Mouse (Mus musculus): ENCODE results near the gene Grin2d.
A peak's percentile ranks its signal among the peaks of the same experiment; 100 is the strongest.

The Grin2d gene

GRCm38 (mm10) chr7:45805941-45806340 is 72.2 kb downstream of the Grin2d start:
- DNase-seq = no peak

GRCm38 (mm10) chr7:45802551-45802950 is 75.6 kb downstream of the Grin2d start:
- no peak for DNase-seq

- peak; percentile 98 for DNase-seq
Measured at GRCm38 (mm10) chr7:45801348-45801747, 76.8 kb downstream of the Grin2d start.

DNA sequence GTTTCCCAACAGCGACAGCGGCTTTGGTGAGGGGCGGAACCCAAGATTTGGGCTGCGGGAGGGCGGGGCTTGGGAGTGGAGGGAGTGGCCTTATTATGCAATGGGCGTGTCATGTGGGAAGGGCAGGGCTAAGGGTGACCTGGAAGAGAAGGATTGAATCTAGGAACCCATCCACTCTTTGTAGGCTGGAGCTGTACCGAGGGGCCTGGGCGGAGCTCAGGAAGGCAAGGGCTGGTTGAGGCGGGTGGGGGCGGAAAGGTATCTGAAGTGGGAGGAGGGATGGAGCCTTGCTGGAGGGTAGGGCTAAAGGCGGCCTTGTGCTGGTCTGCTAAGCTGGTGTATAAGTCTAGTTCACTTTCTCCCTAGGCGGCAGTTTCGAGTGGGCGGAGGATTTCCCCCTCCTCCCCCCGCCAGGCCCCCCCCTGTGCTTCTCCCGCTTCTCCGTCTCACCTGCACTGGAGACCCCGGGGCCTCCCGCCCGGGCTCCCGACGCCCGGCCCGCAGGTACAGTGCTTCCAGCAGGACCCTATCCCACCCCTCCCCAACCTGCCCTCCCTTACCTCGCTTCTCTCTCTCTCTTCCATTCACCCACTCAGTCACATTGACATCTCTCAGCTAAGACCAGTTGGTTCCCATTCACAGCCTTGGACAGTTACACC is 77.5 kb downstream of the Grin2d start:
- peak; percentile 94 for DNase-seq

DNA sequence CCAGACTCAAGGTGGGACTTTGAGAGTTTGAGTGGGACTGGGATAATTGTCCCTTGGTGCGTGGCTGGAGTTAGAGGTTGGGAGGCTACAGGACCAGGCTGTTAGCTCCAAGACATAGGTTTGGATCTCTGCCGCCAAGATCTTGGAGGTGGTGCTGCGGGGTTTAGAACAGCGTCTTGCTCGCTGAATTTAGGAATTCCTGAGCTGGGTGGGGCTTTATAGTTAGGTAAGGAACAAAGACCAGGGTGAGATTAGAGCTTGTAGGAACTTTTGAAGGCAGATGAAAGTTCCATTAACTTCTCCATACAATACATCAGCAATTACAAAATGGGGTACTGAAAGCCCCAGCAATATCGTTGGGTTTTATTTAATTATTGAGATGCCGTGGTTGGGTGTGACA is 78.2 kb downstream of the Grin2d start:
- peak; percentile 85 for DNase-seq

- no peak for DNase-seq
Measured at GRCm38 (mm10) chr7:45798931-45799330, 79.2 kb downstream of the Grin2d start.

DNA sequence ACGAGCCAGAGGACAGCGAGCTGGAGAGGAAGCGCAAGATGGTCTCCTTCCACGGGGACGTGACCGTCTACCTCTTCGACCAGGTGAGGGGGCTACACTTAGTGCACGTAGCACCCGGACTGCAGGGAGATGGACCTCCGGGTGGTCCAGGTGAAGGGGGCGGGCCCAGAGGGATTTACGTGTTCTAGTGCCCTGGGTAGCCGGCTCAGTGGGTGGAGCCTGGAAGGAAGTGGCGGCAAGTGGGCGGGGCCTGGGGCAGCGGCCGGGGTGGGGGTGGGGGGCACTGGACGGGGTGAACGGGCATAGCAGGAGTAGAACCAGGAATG is 79.7 kb downstream of the Grin2d start:
- peak; percentile 90 for DNase-seq

DNA sequence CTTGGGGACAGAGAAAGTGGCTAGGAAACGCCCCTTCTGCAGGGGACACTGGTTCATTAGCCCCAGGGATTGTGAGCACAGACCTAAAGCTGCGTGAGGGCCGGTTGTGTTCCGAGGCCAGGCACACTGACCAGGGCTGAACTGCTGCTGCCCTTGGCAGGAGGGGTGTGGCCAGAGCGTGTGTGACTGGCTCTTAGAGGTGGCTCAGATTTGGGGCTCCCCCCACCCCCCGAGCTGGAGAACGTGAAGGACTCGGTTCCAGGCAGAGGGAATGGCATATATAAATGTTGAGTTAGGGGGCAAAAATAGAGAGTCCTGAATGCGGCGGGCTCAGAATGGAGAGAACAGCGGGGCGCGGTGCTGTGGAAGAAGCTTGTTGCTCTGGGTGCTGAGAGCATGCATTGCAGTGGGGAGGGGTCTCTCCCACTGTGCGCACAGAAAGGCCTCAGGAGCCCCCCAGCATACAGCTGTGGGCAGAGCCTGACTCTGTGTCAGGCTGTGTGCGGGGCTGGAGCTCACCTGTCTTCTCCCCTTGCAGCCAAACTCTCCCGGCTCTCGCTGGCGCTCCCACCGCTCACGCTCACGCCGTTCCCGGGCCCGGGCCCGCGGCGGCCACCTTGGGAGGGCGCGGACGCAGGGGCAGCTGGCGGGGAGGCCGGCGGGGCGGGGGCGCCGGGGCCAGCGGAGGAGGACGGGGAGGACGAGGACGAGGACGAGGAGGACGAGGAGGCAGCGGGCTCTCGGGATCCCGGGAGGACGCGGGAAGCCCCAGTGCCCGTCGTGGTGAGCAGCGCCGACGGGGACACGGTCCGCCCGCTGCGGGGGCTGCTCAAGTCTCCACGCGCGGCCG is 80.3 kb downstream of the Grin2d start:
- peak; percentile 84 for DNase-seq

- peak; percentile 81 for DNase-seq
Measured at GRCm38 (mm10) chr7:45796950-45797349, 81.2 kb downstream of the Grin2d start.

GRCm38 (mm10) chr7:45794971-45795370 is 83.2 kb downstream of the Grin2d start:
- DNase-seq = peak; percentile 91

DNA sequence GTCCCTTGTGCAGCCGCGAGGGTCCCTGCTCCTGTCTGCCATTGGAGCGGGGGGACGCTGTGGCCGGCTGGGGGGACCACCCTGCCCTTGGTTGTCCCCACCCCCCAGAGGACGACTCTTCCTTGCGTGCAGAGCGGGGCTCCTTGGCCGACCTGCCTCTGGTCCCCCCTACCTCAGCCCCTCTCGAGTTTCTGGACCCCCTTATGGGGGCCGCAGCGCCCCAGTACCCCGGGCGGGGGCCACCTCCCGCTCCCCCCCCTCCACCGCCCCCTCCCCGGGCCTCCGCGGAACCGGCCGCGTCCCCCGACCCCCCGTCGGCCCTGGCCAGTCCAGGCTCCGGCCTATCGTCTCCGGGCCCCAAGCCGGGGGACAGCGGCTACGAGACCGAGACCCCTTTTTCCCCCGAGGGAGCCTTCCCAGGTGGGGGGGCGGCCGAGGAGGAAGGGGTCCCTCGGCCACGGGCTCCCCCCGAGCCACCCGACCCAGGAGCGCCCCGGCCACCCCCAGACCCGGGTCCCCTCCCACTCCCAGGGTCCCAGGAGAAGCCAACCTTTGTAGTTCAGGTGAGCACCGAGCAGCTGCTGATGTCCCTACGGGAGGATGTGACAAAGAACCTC is 84.1 kb downstream of the Grin2d start:
- peak; percentile 88 for DNase-seq

- peak; percentile 80 for DNase-seq
Measured at GRCm38 (mm10) chr7:45793240-45793639, 84.9 kb downstream of the Grin2d start.

- no peak for DNase-seq
Measured at GRCm38 (mm10) chr7:45791756-45792490, 86.3 kb downstream of the Grin2d start.

DNA sequence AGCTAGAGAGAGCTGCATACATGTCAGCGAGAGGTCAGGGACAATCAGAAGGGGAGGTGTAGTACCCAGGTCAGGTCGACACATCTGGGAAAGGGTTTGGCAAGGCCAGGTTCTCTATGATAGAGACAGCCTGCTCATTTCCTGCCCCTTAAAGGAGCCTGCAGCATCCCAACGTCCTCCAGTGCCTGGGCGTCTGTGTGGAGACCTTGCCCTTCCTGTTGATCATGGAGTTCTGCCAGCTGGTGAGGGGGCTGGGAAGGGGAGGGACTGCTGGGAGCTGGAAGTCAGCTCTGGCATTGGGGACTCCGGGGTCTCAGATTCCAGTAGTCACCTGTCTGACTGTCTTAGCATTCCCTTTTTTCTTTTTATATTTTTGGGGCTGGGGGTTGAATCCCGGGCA is 87.5 kb downstream of the Grin2d start:
- peak; percentile 81 for DNase-seq

GRCm38 (mm10) chr7:45787642-45788041 is 90.5 kb downstream of the Grin2d start:
- peak; percentile 79 for DNase-seq

DNA sequence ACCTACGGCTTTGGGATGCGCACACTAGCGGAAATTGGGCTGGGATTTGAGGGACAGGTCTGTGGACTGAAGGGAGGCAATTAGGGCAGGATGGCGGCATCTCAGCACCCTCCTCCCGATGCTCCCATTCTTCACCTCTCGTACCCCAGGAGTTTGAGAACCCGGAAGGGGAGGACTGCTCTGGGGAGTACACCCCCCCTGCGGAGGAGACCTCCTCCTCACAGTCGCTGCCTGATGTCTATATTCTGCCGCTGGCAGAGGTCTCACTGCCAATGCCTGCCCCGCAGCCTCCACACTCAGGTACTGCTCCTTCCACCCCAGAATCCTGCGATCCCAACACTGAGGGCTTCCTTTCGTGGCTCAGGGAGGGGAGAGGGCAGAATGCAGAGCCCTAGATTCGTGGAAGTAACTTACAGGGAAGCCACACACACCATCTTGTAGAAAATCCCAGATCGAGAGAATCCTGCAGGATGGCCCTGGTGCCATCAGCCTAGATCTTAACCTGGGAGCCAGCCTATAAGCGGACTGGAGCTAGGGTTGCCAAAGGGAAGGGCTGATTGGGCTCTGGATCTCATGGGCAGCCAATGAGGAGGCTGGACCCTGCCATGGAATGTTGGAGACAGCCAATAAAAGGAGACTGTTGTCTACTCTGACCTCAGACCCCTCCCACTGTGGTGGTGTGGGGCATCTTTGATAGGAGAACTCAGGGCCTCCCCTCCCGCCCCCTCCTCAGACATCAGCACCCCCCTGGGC is 91.3 kb downstream of the Grin2d start:
- DNase-seq = peak; percentile 83

- DNase-seq = peak; percentile 87
Measured at GRCm38 (mm10) chr7:45786136-45786578, 92.0 kb downstream of the Grin2d start.

DNA sequence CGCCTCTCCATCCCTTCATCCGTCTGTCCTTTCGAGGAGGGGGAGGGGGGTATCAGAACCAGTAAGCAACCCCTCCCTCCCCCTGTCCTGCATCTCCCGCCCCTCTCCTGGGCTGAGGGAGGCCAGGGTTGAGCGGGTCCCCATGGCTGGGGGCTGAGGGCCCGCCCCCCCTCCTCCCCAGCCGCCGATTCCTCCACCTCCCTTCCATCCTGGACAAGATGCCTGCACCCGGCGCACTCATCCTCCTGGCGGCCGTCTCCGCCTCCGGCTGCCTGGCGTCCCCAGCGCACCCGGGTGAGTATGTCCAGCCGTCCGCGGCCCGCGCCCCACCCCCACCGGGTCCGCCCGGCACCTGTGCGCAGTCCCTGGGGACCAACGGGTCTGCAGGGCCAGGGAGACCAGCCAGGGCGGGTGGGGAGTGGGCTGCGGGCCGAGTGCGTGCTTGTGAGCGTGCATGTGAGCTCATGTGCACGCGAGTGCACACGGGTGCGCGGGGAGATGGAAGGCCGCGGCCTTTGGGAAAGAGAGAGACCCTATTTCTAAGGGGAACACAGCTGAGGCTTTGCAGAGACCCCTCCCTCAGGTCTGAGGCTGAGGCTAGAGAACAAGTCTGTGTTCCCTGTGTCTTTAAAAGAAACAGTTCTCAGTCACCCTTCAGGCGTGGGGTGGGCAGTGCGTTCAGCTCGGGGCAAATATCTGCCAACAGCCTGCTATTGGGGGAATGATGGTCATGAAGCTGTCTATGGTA is 92.6 kb downstream of the Grin2d start:
- DNase-seq = peak; percentile 89

DNA sequence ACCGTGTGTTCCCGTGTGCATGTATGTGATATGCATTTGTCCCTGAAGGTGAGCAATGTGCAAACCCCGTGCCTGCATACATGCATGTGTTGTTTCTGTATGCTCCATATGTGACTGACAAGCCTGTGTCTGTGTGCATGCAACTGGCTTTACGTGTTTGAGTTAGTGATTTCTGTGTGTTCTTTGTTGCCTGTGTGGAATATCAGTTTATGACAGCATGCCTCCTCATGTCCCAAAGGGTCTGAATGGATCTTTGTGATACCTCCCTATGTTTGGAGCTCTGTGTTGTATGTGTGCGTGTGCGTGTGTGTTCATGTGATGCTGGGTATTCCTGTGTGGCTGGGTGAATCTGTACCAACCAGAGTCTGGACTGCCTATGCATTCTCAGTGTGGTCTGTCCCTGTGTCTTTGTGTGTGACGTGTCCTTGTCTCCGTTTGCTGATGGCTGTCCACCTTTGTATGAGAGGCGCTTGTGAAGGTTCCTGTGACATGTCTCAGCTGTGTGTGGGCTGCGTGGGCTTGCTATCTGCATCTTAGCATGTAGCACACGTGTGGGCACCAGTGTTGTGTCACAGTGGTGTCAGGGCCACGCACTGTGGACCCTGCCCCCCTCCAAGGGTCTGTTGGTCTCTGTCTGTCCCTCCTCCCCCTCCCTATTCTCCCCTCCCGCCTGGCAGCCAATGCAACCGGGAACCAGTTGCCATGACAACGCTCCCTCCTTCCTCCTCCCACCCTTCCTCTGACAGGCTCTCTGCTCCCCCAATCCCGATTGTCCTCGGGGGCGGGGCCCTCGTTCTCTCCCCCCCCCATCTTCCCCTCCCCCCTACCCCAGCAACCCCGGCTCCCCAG is 93.4 kb downstream of the Grin2d start, which contains the start of gene Sult2b1:
Sult2b1 (minus strand) TSS at position 146 of the 849 bp plus-strand sequence.
- DNase-seq = peak; percentile 84

GRCm38 (mm10) chr7:45783511-45784091 is 94.6 kb downstream of the Grin2d start, which contains the start of gene Lmtk3:
Gene Lmtk3 (plus strand): TSS chr7:45783738.
- no peak for DNase-seq

Measured in heart, adult 11 months (tissue).